Mouse (Mus musculus) megakaryocyte, embryonic 14.5 days (primary cell): ENCODE measurements around the gene Gm42688. TPM values are rescaled to one million over a fixed set of nuclear protein-coding genes. Genes with fewer than 3 reads are reported as not detected.

ENCODE experiments used
- H3K27me3 ChIP-seq: replicated peaks from 2 replicates; pipeline ENCODE3; 2012; ENCODE audit warnings: inconsistent platforms
- H3K36me3 ChIP-seq: replicated peaks from 2 replicates; pipeline ENCODE3; 2012; ENCODE audit warnings: low read length, inconsistent platforms, mixed read lengths
- H3K4me1 ChIP-seq: 2 replicates; pipeline ENCODE4 v1.6.1; 2012; ENCODE audit warnings: inconsistent platforms
- H3K4me3 ChIP-seq: replicated peaks from 2 replicates; pipeline ENCODE3; 2012; ENCODE audit warnings: moderate library complexity, mild to moderate bottlenecking, inconsistent platforms
- H3K9me3 ChIP-seq: 2 replicates; pipeline ENCODE4 v1.6.1; 2012; ENCODE audit warnings: inconsistent platforms
- FLI1 ChIP-seq: IDR thresholded peaks from 2 replicates; pipeline ENCODE4 v1.6.1; 2012; ENCODE audit warnings: low read length, inconsistent platforms, mixed read lengths
- GATA1 ChIP-seq: IDR thresholded peaks from 3 replicates; pipeline ENCODE4 v1.6.1; 2012; ENCODE audit warnings: mixed read lengths, low read length, inconsistent platforms, borderline replicate concordance
- polyA plus RNA-seq: library from polyadenylated mRNA; stranded (reverse); fragments of >175 nt; gene quantifications from 2 replicates; pipeline ENCODE4 v1.2.3, GENCODE M21; 2012; ENCODE audit warnings: low replicate concordance; ENCODE audit not compliant: insufficient read depth

Gene Gm42688
- polyA plus RNA-seq, 1 experiment: 2.7 TPM

- H3K4me1 ChIP-seq: peaks cover 45% of the 10 kb centered on the region
- no peak overlapping the region for H3K4me3 ChIP-seq
- TF ChIP-seq FLI1: no peak
- H3K36me3 ChIP-seq: peaks cover 32% of the 10 kb centered on the region
- H3K9me3 ChIP-seq: no peaks in the 10 kb centered on the region
- peaks cover 56% of the 10 kb centered on the region for H3K27me3 ChIP-seq
These were observed 17.9 kb upstream of the Gm42688 start for GRCm38 (mm10) chr6:83083497-83083896.

- Histone ChIP-seq H3K4me1 (peaks cover 37% of the 10 kb centered on the region), H3K9me3 (no peaks in the 10 kb centered on the region), H3K36me3 (peaks cover 32% of the 10 kb centered on the region), H3K27me3 (peaks cover 62% of the 10 kb centered on the region), H3K4me3 (no peak overlapping the region)
- TF ChIP-seq GATA1 (no peak), FLI1 (no peak)
These were observed 16.9 kb upstream of the Gm42688 start for GRCm38 (mm10) chr6:83084477-83084876.

- Histone ChIP-seq H3K4me3 (peak within 1 kb of the TSS; percentile 89), H3K9me3 (no peaks in the 10 kb centered on the region), H3K36me3 (peaks cover 13% of the 10 kb centered on the region), H3K4me1 (peaks cover 31% of the 10 kb centered on the region), H3K27me3 (peaks cover 78% of the 10 kb centered on the region)
- TF ChIP-seq FLI1: no peak
These were observed 15.0 kb upstream of the Gm42688 start, which contains the start of gene Lbx2 for GRCm38 (mm10) chr6:83086121-83087035. Gene Lbx2 (plus strand): TSS chr6:83086367.

- Histone ChIP-seq H3K4me3 (peak overlapping the region; percentile 89), H3K9me3 (no peaks in the 10 kb centered on the region), H3K4me1 (peaks cover 32% of the 10 kb centered on the region), H3K27me3 (peaks cover 78% of the 10 kb centered on the region), H3K36me3 (peaks cover 6% of the 10 kb centered on the region)
- TF ChIP-seq GATA1: no peak
- no peak for TF ChIP-seq FLI1
These were observed 14.1 kb upstream of the Gm42688 start for GRCm38 (mm10) chr6:83087205-83087925.

- TF ChIP-seq FLI1 (no peak), GATA1 (no peak)
- H3K4me3 ChIP-seq: peak overlapping the region; percentile 89
- peaks cover 38% of the 10 kb centered on the region for H3K4me1 ChIP-seq
- H3K9me3 ChIP-seq: no peaks in the 10 kb centered on the region
- peaks cover 79% of the 10 kb centered on the region for H3K27me3 ChIP-seq
- peaks cover under 1% of the 10 kb centered on the region for H3K36me3 ChIP-seq
These were observed 13.5 kb upstream of the Gm42688 start for GRCm38 (mm10) chr6:83087926-83088260.

GRCm38 (mm10) chr6:83092416-83093127, 8.8 kb upstream of the Gm42688 start:
- Histone ChIP-seq H3K4me3 (peak overlapping the region; percentile 29), H3K9me3 (peaks cover 7% of the 10 kb centered on the region), H3K36me3 (no peaks in the 10 kb centered on the region), H3K27me3 (peaks cover 49% of the 10 kb centered on the region), H3K4me1 (peaks cover 29% of the 10 kb centered on the region)
- TF ChIP-seq FLI1: no peak
- TF ChIP-seq GATA1: no peak

GRCm38 (mm10) chr6:83095968-83096367, 5.4 kb upstream of the Gm42688 start:
- no peaks in the 10 kb centered on the region for H3K36me3 ChIP-seq
- H3K9me3 ChIP-seq: peaks cover 7% of the 10 kb centered on the region
- TF ChIP-seq GATA1 (no peak), FLI1 (no peak)
- peak overlapping the region; percentile 1 for H3K4me3 ChIP-seq
- peaks cover 28% of the 10 kb centered on the region for H3K4me1 ChIP-seq
- H3K27me3 ChIP-seq: peaks cover 21% of the 10 kb centered on the region

- H3K9me3 ChIP-seq: peaks cover 7% of the 10 kb centered on the region
- no peak overlapping the region for H3K4me3 ChIP-seq
- H3K4me1 ChIP-seq: peaks cover 42% of the 10 kb centered on the region
- H3K36me3 ChIP-seq: peaks cover 6% of the 10 kb centered on the region
- TF ChIP-seq FLI1 (no peak), GATA1 (no peak)
- H3K27me3 ChIP-seq: peaks cover 14% of the 10 kb centered on the region
These were observed 3.0 kb upstream of the Gm42688 start for GRCm38 (mm10) chr6:83098411-83098810.

GRCm38 (mm10) chr6:83101688-83102556, 505 bp downstream of the Gm42688 start:
- Histone ChIP-seq H3K4me1 (peaks cover 34% of the 10 kb centered on the region), H3K36me3 (peaks cover 33% of the 10 kb centered on the region), H3K27me3 (peaks cover 1% of the 10 kb centered on the region), H3K9me3 (no peaks in the 10 kb centered on the region), H3K4me3 (peak overlapping the region; percentile 99)
- no peak for TF ChIP-seq GATA1
- no peak for TF ChIP-seq FLI1
